Comparison of ENCODE assay signal across 14 mouse cellular contexts in the genomic region with DNA sequence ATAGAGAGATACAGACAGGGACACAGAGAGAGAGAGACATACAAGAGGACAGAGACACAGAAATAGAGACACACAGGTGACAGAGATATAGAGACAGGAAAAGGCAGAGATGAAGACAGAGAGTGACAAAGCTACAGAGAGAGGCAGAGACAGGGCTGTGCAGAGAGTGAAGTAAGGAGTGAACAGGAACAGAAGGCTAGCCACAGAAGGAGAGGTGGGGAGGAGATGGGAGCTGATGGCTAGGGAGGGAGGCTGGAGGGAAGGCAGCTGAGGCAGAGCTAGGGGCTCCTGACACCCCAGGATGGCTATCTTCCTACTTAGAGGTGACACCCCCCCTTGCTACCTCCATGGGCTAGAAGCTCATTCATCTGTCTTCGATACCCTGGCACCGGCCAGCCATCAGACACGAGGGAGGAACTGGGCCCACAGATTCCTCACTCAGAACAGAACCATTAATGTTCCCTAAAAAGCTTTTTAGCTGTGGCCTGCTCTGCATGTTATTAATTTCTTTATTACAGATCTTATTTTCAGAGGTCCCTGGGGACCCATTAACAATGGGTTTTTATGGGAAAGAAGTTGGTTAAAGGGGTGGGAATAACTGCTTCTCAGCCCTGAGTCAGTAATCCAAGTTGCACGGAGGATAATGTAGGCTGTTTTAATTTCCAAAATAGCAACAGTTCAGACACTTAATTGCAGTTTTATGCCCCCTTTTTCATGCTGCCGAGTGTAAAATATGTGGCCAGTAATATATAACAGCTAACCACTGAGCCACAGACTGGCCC.
"Had no signal": no experiment of that assay in that cellular context is flagged by ENCODE, and none has a peak within 500 bp of the region (broad histone marks: within the 10 kb centered on the region; RNA-seq: fewer than 3 reads in every experiment).

No protein-coding gene starts in this region.

- H3K4me2 ChIP-seq: liver, embryonic 13.5 days; midbrain, embryonic 12.5 days; midbrain, embryonic 15.5 days had no signal

- H3K27ac ChIP-seq: layer of hippocampus, adult 2 months; liver, embryonic 13.5 days; midbrain, embryonic 12.5 days; midbrain, embryonic 15.5 days; stomach, postnatal 0 days had no signal

- H3K9ac ChIP-seq: liver, embryonic 13.5 days; midbrain, embryonic 12.5 days; midbrain, embryonic 15.5 days had no signal

- H3K36me3 ChIP-seq: liver, embryonic 13.5 days; midbrain, embryonic 12.5 days; midbrain, embryonic 15.5 days had no signal

- DNase-seq: kidney, adult 2 months; layer of hippocampus, adult 9-11 months; liver, embryonic 13.5 days; lung, adult 2 months; lung, postnatal 14 days; lung, postnatal 4 days; right cerebral cortex, postnatal 4 days; thymus, postnatal 25 days had no signal

- H3K4me3 ChIP-seq: layer of hippocampus, adult 2 months; liver, embryonic 13.5 days; midbrain, embryonic 12.5 days; midbrain, embryonic 15.5 days; myocyte had no signal

- H3K4me1 ChIP-seq: liver, embryonic 13.5 days; midbrain, embryonic 12.5 days; midbrain, embryonic 15.5 days had no signal

- H3K27me3 ChIP-seq: midbrain, embryonic 15.5 days had no signal

- H3K9me3 ChIP-seq: liver, embryonic 13.5 days; midbrain, embryonic 15.5 days had no signal

- ATAC-seq: intestine, embryonic 16.5 days; midbrain, embryonic 15.5 days had no signal
